12 mouse cellular contexts compared by ENCODE assay signal in genomic region chr17:23980297-23980909, GRCm38 (mm10). TPM values are rescaled to one million over a fixed set of nuclear protein-coding genes. Genes with fewer than 3 reads are reported as not detected.
DNase-seq lines count a peak whose midpoint lies in the region; ATAC-seq and TF ChIP-seq lines count a peak whose summit lies in the region.
"Had no signal": no experiment of that assay in that cellular context is flagged by ENCODE, and none has a peak within 500 bp of the region (broad histone marks: within the 10 kb centered on the region; RNA-seq: fewer than 3 reads in every experiment).

Gene Prss30, minus strand, starts transcription at chr17:23980566.

- no peak within 1 kb of the TSS for H3K9ac ChIP-seq in lung, embryonic 14.5 days
- H3K9ac ChIP-seq: limb, embryonic 15.5 days had no signal

- peak; percentile 45 for ATAC-seq in CD4-positive, CD25-positive, alpha-beta regulatory T cell, adult 4 months
- ATAC-seq in lung, embryonic 14.5 days (ENCODE audit: insufficient read depth) = no peak

- WGBS in lung, embryonic 14.5 days = 44% methylated on average over 10 of the region's 10 CpGs

- no peak within 1 kb of the TSS for H3K4me2 ChIP-seq in lung, embryonic 14.5 days
- H3K4me2 ChIP-seq: limb, embryonic 15.5 days had no signal

- peak; percentile 46 for DNase-seq in T-cell, adult 2 months (ENCODE audit: low spot score)
- DNase-seq in lung, embryonic 14.5 days = peak; percentile 30
- peak; percentile 41 to 61 for DNase-seq in natural killer cell, adult 2 months (ENCODE audit: low spot score in 2 of 2)
- DNase-seq in cerebellum, adult 18-20 months = no peak
- DNase-seq in ovary, postnatal 36 days (ENCODE audit: low spot score) = no peak
- no peak for DNase-seq in adrenal gland, postnatal 4 days (ENCODE audit: low spot score in 2 of 2)
- DNase-seq: kidney, postnatal 10 days had no signal

- no peaks in the 10 kb centered on the region for H3K4me1 ChIP-seq in lung, embryonic 14.5 days (ENCODE audit: insufficient read depth)
- H3K4me1 ChIP-seq: heart, embryonic 10.5 days; limb, embryonic 15.5 days had no signal

- H3K4me3 ChIP-seq in lung, embryonic 14.5 days (ENCODE audit: low read depth, low read length) = no peak within 1 kb of the TSS
- H3K4me3 ChIP-seq: heart, embryonic 10.5 days; limb, embryonic 15.5 days had no signal

- H3K36me3 ChIP-seq in lung, embryonic 14.5 days (ENCODE audit: insufficient read depth) = no peaks in the 10 kb centered on the region
- H3K36me3 ChIP-seq: heart, embryonic 10.5 days; limb, embryonic 15.5 days had no signal

- H3K9me3 ChIP-seq in lung, embryonic 14.5 days (ENCODE audit: low read depth, low read length) = no peaks in the 10 kb centered on the region
- H3K9me3 ChIP-seq: heart, embryonic 10.5 days; limb, embryonic 15.5 days had no signal

- no peak for TF ChIP-seq CTCF in lung, embryonic 14.5 days (IDR thresholded peaks at IDR 0.05; ENCODE audit: low read depth)

- no peaks in the 10 kb centered on the region for H3K27me3 ChIP-seq in lung, embryonic 14.5 days (ENCODE audit: insufficient read depth, low read length)
- H3K27me3 ChIP-seq: limb, embryonic 15.5 days had no signal

- H3K27ac ChIP-seq in lung, embryonic 14.5 days (ENCODE audit: low read depth) = no peak within 1 kb of the TSS
- H3K27ac ChIP-seq: heart, embryonic 10.5 days; limb, embryonic 15.5 days had no signal

RNA-seq across cellular contexts. Expression of gene Prss30, which starts in this region (rescaled TPM):
- polyA plus RNA-seq in CD4-positive, CD25-positive, alpha-beta regulatory T cell, adult 4 months (2017; shearing (Covaris generic)) = not detected
- 0.20 TPM in 1 of 2 replicates, not detected in the other for polyA plus RNA-seq in lung, embryonic 14.5 days (2014; fragmentation: Nextera tagmentation; extraction: Ambion mirVana)
- not detected for total RNA-seq in adrenal gland, postnatal 4 days (2021)
- polyA plus RNA-seq: hindbrain, embryonic 11.5 days; limb, embryonic 15.5 days; neural tube, embryonic 11.5 days had no signal

Comparison
In these comparisons a context has a peak if more than half of its experiments do, and no peak if none do; other contexts are left out.
1. Peak in ATAC-seq in CD4-positive, CD25-positive, alpha-beta regulatory T cell, adult 4 months; RNA of the gene not detected or under 1 TPM.
2. Peak in DNase-seq in lung, embryonic 14.5 days; RNA of the gene not detected or under 1 TPM.
3. DNase-seq: peak in T-cell, adult 2 months (single experiment) and natural killer cell, adult 2 months (2 of 2); none in cerebellum, adult 18-20 months (0 of 2), ovary, postnatal 36 days (single experiment) and adrenal gland, postnatal 4 days (0 of 2).